Mouse (Mus musculus) MEL (cell line): Measurements from ENCODE around the gene Irak2.

Experiments used
- CTCF ChIP-seq, 3 experiments: IDR thresholded peaks in 2 of 3; conservative IDR thresholded peaks in 1 of 3; 2 replicates each; pipeline ENCODE4 v1.5.1; 2011 to 2012; ENCODE audit warnings: low read length in 3 of 3, low read depth in 2 of 3, mild to moderate bottlenecking in 2 of 3, improper control_type of control experiment in 1 of 3, inconsistent platforms in 1 of 3, mixed read lengths in 1 of 3, moderate library complexity in 1 of 3; ENCODE audit not compliant: control insufficient read depth in 1 of 3, insufficient read depth in 1 of 3, poor library complexity in 1 of 3, severe bottlenecking in 1 of 3
- GATA1 ChIP-seq: IDR thresholded peaks from 2 replicates; pipeline ENCODE4 v1.6.1; 2011; ENCODE audit warnings: low read depth, low read length, improper control_type of control experiment
- JUND ChIP-seq: IDR thresholded peaks from 2 replicates; pipeline ENCODE4 v1.6.1; 2011; ENCODE audit warnings: low read depth, mild to moderate bottlenecking, improper control_type of control experiment, low read length
- MAX ChIP-seq: IDR thresholded peaks from 2 replicates; pipeline ENCODE4 v1.6.1; 2011; ENCODE audit warnings: low read length, improper control_type of control experiment
- MAZ ChIP-seq: IDR thresholded peaks from 2 replicates; pipeline ENCODE4 v1.6.1; 2012; ENCODE audit warnings: low read depth, mild to moderate bottlenecking, inconsistent platforms, low read length, improper control_type of control experiment
- POLR2A ChIP-seq, 2 experiments: IDR thresholded peaks; 2 replicates each; pipeline ENCODE4 v1.6.1; 2011 to 2012; ENCODE audit warnings: low read length in 2 of 2, mild to moderate bottlenecking in 2 of 2, control low read depth in 1 of 2, improper control_type of control experiment in 1 of 2, low read depth in 1 of 2, moderate library complexity in 1 of 2; ENCODE audit not compliant: control insufficient read depth in 1 of 2, insufficient read depth in 1 of 2, poor library complexity in 1 of 2

DNA sequence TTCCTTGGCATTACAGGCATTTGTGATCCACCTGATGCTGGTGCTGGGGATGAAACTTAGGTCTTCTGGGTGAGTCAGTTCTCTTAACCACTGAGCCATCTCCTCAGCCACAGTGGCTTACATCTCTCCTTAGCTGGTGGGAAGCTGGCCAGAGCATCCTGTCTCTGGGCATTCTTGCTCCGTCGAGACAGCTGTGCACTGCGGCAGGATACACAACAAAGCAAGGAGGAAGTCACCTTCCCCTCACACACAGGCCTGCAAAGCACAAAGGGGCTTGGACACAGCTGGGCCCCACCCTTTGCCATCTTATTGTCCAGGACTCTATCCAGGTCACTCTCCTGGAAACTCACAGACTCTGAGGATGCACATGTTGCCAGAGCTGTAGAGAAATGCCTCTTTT, 20.0 kb downstream of the Irak2 start:
- TF ChIP-seq POLR2A (IDR thresholded peaks at IDR 0.05; ENCODE audit: control insufficient read depth in 1 of 2, insufficient read depth in 1 of 2, low read depth in 1 of 2, low read length in 2 of 2, poor library complexity in 1 of 2): no peak
- no peak for TF ChIP-seq JUND
- TF ChIP-seq MAZ: no peak
- TF ChIP-seq CTCF (IDR thresholded peaks at IDR 0.05 in 2 of 3, conservative IDR thresholded peaks at IDR 0.05 in 1 of 3; ENCODE audit: control insufficient read depth in 1 of 3, insufficient read depth in 1 of 3, low read depth in 2 of 3, low read length in 3 of 3, poor library complexity in 1 of 3, severe bottlenecking in 1 of 3): no peak
- TF ChIP-seq GATA1: no peak
- TF ChIP-seq MAX: no peak
